Mouse (Mus musculus) neural tube, embryonic 14.5 days (tissue): ENCODE results near the gene 9230112D13Rik. TPM values are rescaled to one million over a fixed set of nuclear protein-coding genes. Genes with fewer than 3 reads are reported as not detected.

ENCODE experiments used
- ATAC-seq: fragments of 200-750 bp; cut with Nextera tagmentation; 2 replicates; pipeline ENCODE4 v1.8.0; 2017; ENCODE audit warnings: low read depth, mild to moderate bottlenecking, moderate TSS enrichment, moderate library complexity
- H3K27ac ChIP-seq: fragments of 300-500 bp; sonication (generic); 2 replicates; pipeline ENCODE4 v1.5.1; 2014; ENCODE audit warnings: low read depth, mild to moderate bottlenecking, control low read depth, low read length, moderate library complexity, mixed read lengths
- H3K27me3 ChIP-seq: fragments of 300-500 bp; sonication (generic); 2 replicates; pipeline ENCODE4 v1.6.1; 2014; ENCODE audit warnings: low read length; ENCODE audit not compliant: control insufficient read depth, insufficient read depth
- H3K36me3 ChIP-seq: fragments of 300-500 bp; sonication (generic); 2 replicates; pipeline ENCODE4 v1.6.1; 2014; ENCODE audit warnings: low read length, mixed read lengths; ENCODE audit not compliant: control insufficient read depth, insufficient read depth
- H3K4me1 ChIP-seq: fragments of 300-500 bp; sonication (generic); 2 replicates; pipeline ENCODE4 v1.6.1; 2014; ENCODE audit warnings: low read length; ENCODE audit not compliant: control insufficient read depth, insufficient read depth
- H3K4me2 ChIP-seq: fragments of 300-500 bp; sonication (generic); 2 replicates; pipeline ENCODE4 v1.6.1; 2014; ENCODE audit warnings: mild to moderate bottlenecking, low read depth, low read length, control low read depth
- H3K4me3 ChIP-seq: fragments of 300-500 bp; sonication (generic); 2 replicates; pipeline ENCODE4 v1.5.1; 2014; ENCODE audit warnings: low read depth, low read length, control low read depth, mixed read lengths
- H3K9ac ChIP-seq: fragments of 300-500 bp; sonication (generic); replicated peaks from 2 replicates; pipeline ENCODE4 v1.6.1; 2014; ENCODE audit warnings: low read depth, mild to moderate bottlenecking, control low read depth, low read length, mixed read lengths
- H3K9me3 ChIP-seq: fragments of 300-500 bp; sonication (generic); 2 replicates; pipeline ENCODE4 v1.6.1; 2016; ENCODE audit warnings: low read length; ENCODE audit not compliant: control insufficient read depth
- WGBS: fragments of 180-500 bp; shearing (Covaris S2); extraction: QIAGEN DNeasy Blood & Tissue Kit; methylation state at CpG from one replicate; pipeline ENCODE4 v1.1.7; 2014; 5-methylcytosine and 5-hydroxymethylcytosine counted together
- polyA plus RNA-seq: library from polyadenylated mRNA; unstranded; fragments of >200 nt; fragmentation: Nextera tagmentation; extraction: Ambion mirVana; gene quantifications from 2 replicates; pipeline ENCODE4 v1.2.1, GENCODE M21; 2014

The 9230112D13Rik gene
- polyA plus RNA-seq, 1 experiment from 2014 or later: not detected

DNA sequence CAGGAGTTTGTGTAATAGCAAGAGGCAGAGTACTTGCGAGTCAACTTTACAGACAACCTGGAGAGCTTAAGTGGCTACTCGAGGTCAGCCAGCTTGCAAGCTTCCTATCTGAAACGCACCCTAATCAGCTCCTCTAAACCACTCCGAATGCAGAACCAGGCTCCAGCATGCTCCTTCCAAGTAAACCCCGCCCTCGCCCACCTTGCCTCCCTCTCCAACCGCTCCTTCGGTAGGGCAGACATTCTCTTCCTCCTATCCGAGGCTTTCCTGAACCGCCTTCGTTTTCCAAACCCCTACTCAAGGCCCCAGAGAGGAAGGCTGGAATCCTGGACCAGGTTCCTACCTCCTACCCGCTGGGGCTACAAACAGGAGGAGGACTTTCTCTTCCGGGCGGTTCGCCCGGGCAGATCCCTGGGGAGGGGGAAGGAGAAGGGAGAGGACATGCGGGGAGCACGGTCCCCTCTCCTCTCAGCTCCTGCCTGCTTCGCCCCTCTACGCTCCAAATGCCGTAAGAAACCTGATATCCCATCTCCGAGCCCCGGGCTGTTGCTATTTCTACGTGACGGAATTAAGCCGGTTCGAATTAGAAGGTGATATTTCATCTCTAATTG lies 25.9 kb upstream of the 9230112D13Rik start:
- no peaks in the 10 kb centered on the region for H3K27me3 ChIP-seq
- H3K9me3 ChIP-seq: no peaks in the 10 kb centered on the region
- peak overlapping the region; percentile 84 for H3K27ac ChIP-seq
- no peaks in the 10 kb centered on the region for H3K36me3 ChIP-seq
- ATAC-seq: peak; percentile 50
- H3K4me3 ChIP-seq: peak overlapping the region; percentile 73
- under 1% methylated on average over 26 of the region's 27 CpGs for WGBS
- H3K9ac ChIP-seq: peak overlapping the region; percentile 96
- H3K4me1 ChIP-seq: 0 out of 2 replicates have a peak, but pooled peaks cover 3% of the 10 kb centered on the region
- peak overlapping the region; percentile 79 for H3K4me2 ChIP-seq

DNA sequence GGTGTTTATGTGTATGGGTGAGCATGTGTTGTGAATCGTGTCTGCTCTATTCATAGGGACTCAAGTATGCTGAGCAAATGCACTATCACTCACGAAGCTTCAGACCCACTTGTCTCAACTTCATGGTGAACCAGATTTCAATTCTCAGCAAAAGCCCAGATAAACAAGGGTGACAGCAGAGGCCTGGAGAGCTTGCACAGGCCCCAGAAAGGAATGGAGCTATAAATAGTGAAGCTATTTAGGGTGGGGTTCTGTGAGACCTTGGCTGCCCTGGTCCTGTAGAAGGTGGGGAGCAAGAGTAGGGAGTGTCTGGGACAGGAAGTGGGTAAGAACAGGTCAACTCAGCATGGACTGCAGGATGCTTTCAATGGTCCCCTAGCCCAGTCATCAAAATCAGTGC lies 21.9 kb upstream of the 9230112D13Rik start:
- H3K36me3 ChIP-seq: no peaks in the 10 kb centered on the region
- WGBS: 87% methylated on average over 2 of the region's 2 CpGs
- no peak for ATAC-seq

DNA sequence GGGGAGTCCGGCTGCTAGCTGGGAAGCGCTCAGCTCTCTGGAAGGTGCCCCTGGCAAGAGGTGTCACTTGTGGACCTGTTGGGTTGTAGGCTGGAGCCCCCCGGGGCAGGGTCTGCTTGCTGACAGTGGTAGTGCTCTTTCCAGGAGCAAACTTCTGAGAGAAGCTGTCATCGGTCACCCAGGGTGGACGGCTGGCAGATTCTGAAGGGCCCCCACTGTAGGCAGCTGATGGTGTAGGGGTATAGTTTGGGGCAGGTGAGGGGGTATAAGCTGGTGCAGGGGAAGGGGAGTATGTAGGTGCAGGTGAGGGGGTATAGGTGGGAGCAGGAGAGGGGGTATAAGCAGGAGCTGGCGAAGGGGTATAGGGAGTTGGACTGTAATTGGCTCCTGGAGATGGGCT lies 21.4 kb upstream of the 9230112D13Rik start:
- Histone ChIP-seq H3K36me3 (no peaks in the 10 kb centered on the region), H3K4me2 (no peak overlapping the region), H3K27ac (no peak overlapping the region), H3K4me1 (0 out of 2 replicates have a peak, but pooled peaks cover 3% of the 10 kb centered on the region), H3K4me3 (no peak overlapping the region), H3K9me3 (no peaks in the 10 kb centered on the region), H3K9ac (no peak overlapping the region), H3K27me3 (no peaks in the 10 kb centered on the region)
- ATAC-seq: no peak
- WGBS: 92% methylated on average over 6 of the region's 6 CpGs

More for the DNA sequence above, 21.9 kb upstream of the 9230112D13Rik start:
- Histone ChIP-seq H3K27ac (no peak overlapping the region), H3K27me3 (no peaks in the 10 kb centered on the region), H3K9me3 (no peaks in the 10 kb centered on the region), H3K4me1 (0 out of 2 replicates have a peak, but pooled peaks cover 3% of the 10 kb centered on the region), H3K4me2 (no peak overlapping the region), H3K9ac (no peak overlapping the region), H3K4me3 (no peak overlapping the region)

DNA sequence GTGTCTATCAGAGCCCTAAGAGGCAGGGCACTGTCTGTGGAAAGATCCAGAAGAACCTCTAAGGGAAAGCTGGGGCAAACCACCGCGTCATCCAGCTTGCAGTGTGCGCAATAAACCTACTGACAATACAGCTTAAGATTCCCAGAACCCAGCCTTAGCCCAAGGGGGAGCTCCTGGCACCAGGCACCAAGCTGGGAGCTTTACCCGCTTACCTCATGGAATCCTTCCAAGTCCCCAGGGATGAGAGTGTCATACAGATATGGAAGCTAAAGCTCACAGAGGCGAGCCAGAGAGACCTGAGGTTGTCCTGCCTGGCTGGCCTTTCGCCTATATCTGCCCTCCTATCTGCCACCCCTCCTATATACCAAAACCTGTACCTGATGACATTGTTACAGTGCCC lies 21.0 kb upstream of the 9230112D13Rik start:
- no peaks in the 10 kb centered on the region for H3K36me3 ChIP-seq
- 0 out of 2 replicates have a peak, but pooled peaks cover 3% of the 10 kb centered on the region for H3K4me1 ChIP-seq
- H3K27me3 ChIP-seq: no peaks in the 10 kb centered on the region
- no peak for ATAC-seq
- H3K9me3 ChIP-seq: no peaks in the 10 kb centered on the region
- no peak overlapping the region for H3K27ac ChIP-seq
- no peak overlapping the region for H3K9ac ChIP-seq
- H3K4me2 ChIP-seq: no peak overlapping the region
- 79% methylated on average over 6 of the region's 6 CpGs for WGBS
- H3K4me3 ChIP-seq: no peak overlapping the region

DNA sequence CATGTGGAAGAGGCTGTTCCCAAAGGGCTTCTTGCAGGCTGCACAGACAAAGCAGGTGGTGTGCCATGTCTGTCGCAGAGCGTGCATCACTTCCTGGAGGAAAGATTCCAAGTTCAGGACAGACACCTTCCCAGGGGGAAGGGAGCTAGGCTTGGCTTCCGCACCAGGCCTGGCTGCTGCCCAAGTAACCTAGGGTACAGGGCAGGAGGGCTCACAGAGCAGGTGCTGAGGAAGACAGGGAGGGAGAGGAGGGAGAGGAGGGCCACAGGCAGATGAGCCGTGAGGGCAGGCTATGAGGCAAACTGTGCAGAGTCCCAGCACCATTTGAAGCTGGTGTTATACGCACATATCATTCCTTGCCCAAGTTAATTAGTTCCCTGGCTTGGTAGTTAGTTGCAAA lies 19.3 kb upstream of the 9230112D13Rik start:
- Histone ChIP-seq H3K9ac (no peak overlapping the region), H3K27me3 (no peaks in the 10 kb centered on the region), H3K27ac (no peak overlapping the region), H3K4me2 (no peak overlapping the region), H3K4me1 (no peaks in the 10 kb centered on the region), H3K9me3 (no peaks in the 10 kb centered on the region), H3K4me3 (no peak overlapping the region), H3K36me3 (no peaks in the 10 kb centered on the region)
- WGBS: 77% methylated on average over 5 of the region's 5 CpGs
- ATAC-seq: no peak

DNA sequence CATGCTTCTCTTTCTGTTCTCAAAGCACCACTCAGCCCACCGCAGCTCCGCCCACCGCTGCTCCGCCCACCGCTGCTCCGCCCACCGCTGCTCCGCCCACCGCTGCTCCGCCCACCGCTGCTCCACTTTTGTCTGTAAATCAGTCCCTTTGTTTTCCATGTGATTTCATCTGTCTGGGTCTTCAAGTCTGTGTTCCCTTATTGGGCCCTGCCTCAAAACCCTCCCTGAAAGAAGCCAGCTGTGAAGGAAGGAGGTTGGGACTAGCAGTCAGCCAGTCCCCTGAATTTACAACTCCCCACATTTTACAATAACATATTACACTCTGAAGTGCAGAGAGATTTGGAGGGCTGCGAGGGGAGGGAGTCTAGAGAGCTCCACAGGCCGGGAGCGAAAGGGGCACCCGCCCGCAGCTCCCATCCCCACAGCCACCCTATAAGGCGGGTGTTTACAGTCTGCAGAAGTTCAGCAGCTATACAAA lies 18.1 kb upstream of the 9230112D13Rik start:
- H3K27me3 ChIP-seq: no peaks in the 10 kb centered on the region
- ATAC-seq: peak; percentile 44; the same call in 1 of the 2 replicates
- H3K9ac ChIP-seq: 0 out of 2 replicates have a peak overlapping the region, but pooled peaks have one; percentile 7
- no peaks in the 10 kb centered on the region for H3K4me1 ChIP-seq
- H3K9me3 ChIP-seq: no peaks in the 10 kb centered on the region
- no peak overlapping the region; the same call in 1 of the 2 replicates for H3K4me2 ChIP-seq
- H3K36me3 ChIP-seq: no peaks in the 10 kb centered on the region
- no peak overlapping the region for H3K4me3 ChIP-seq
- WGBS: 7% methylated on average over 16 of the region's 17 CpGs
- H3K27ac ChIP-seq: no peak overlapping the region

DNA sequence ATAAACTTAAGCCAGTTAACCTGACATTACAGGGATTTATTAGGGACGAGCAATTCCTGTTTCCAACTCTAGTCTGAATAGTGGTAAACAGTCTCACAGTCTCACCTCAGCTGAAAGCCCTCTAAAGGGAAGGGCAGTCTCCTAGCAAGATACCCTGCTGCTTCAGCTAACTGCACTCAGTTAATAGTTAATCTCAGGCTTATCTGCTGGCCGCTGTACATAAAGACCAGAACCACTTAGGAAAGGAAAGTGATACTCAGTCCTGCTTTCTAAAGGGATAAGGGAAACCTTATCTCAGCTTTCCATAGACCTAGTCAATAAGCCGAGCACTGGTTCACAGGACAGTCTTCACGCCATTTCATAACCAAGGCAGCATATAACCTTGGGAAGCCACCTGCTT lies 13.3 kb upstream of the 9230112D13Rik start:
- Histone ChIP-seq H3K4me1 (no peaks in the 10 kb centered on the region), H3K9ac (no peak overlapping the region), H3K27me3 (no peaks in the 10 kb centered on the region), H3K36me3 (no peaks in the 10 kb centered on the region), H3K4me2 (no peak overlapping the region), H3K9me3 (no peaks in the 10 kb centered on the region), H3K4me3 (no peak overlapping the region), H3K27ac (no peak overlapping the region)
- WGBS: 51% methylated on average over 4 of the region's 4 CpGs
- ATAC-seq: no peak

DNA sequence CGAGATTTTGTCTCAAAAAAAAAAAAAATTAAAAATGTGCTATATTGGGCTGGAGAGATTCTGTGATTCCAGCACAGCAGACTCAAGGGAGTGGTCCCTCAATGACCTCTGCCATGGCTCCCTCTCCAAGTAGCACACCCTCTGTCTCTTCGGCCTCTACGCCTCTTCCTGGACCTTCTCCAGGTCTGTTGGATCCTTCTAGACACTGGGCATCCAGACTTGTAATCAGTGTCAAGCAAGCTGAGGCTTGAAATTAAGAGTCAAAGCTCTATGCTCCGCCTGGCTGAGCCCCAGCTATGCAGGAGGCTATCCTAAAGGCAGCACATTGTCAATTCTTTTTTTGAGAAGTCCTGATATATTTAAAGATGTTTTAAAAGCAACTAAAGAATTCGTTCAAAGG lies 10.9 kb upstream of the 9230112D13Rik start:
- no peak for ATAC-seq
- no peak overlapping the region for H3K27ac ChIP-seq
- WGBS: 87% methylated on average over 5 of the region's 5 CpGs
- H3K4me2 ChIP-seq: no peak overlapping the region
- no peak overlapping the region for H3K4me3 ChIP-seq
- H3K27me3 ChIP-seq: no peaks in the 10 kb centered on the region; the same call in 1 of the 2 replicates
- H3K9ac ChIP-seq: no peak overlapping the region
- no peaks in the 10 kb centered on the region for H3K9me3 ChIP-seq
- no peaks in the 10 kb centered on the region for H3K4me1 ChIP-seq
- no peaks in the 10 kb centered on the region for H3K36me3 ChIP-seq

DNA sequence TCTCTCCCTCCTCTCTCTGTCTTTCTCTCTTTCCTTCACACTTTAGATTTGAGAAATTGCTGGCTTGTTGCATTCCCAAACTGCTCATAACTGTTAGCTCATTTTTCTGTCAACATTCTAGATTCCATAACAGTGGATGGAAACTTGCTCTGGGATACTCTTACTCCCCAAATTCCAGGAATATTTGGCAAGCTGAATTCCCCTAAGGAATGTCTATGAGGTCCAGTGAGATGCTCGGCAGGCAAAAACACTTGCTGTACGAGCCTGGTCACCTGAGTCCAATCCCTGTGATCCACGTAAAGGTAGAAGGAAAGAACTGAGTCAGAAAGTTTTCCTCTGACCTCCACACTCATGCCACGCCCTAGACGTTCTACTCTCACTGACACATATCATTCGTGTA lies 9.9 kb upstream of the 9230112D13Rik start:
- Histone ChIP-seq H3K36me3 (no peaks in the 10 kb centered on the region), H3K27ac (no peak overlapping the region), H3K9ac (no peak overlapping the region), H3K4me1 (no peaks in the 10 kb centered on the region), H3K4me2 (no peak overlapping the region), H3K4me3 (no peak overlapping the region), H3K27me3 (no peaks in the 10 kb centered on the region; the same call in 1 of the 2 replicates), H3K9me3 (no peaks in the 10 kb centered on the region)
- WGBS: 91% methylated on average over 6 of the region's 6 CpGs
- ATAC-seq: no peak
